Mouse (Mus musculus): ENCODE results near the gene Adamts12.

Gene Adamts12

DNA sequence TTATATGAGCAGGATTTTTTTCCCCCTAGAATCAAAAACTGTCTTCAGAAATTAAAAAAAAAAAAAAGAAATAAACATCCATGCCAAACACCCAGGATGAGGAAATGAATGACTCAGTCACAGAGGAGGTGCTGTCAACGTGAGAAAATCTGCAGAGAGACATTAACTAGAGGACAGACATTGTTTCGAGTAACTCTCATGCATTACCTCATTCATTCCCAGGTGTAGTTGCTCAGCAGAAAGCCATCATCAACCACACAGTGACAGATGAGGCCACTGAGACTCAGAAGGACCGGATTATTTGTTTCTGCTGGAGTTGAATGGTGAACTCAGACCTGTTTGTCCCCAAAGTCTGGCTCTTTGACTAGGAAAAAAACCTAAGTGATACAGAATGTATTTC, 81.0 kb downstream of the Adamts12 start:
- DNase-seq (ENCODE audit: low read depth in 2 of 2, low spot score in 2 of 2), result no peak

DNA sequence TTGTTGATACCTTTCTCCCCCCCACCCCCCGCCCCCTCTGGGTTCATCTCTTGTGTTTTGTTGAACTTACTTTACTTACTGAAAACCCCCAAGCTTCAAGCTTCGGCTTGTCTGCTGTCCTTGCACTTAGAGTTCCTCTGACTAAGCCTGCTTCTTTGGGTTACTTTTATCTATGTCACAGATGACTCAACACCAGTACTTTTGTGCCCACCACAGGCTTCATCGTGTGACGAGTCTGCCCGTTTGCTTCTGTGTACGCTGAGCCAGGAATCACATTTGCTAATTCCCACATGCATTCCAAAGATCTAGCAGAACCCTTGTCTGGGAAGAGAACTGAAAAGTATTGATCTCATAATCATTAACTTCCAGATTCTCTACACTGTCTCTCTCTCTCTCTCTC, 94.8 kb downstream of the Adamts12 start:
- DNase-seq (ENCODE audit: low read depth in 2 of 2, low spot score in 2 of 2), result no peak

- no peak for DNase-seq (ENCODE audit: low read depth in 2 of 2, low spot score in 2 of 2)
Observed at GRCm38 (mm10) chr15:11160759-11161158, 96.2 kb downstream of the Adamts12 start.

- DNase-seq (ENCODE audit: low read depth in 2 of 2, low spot score in 2 of 2), result no peak
Observed at GRCm38 (mm10) chr15:11165883-11166282, 101.3 kb downstream of the Adamts12 start.

DNA sequence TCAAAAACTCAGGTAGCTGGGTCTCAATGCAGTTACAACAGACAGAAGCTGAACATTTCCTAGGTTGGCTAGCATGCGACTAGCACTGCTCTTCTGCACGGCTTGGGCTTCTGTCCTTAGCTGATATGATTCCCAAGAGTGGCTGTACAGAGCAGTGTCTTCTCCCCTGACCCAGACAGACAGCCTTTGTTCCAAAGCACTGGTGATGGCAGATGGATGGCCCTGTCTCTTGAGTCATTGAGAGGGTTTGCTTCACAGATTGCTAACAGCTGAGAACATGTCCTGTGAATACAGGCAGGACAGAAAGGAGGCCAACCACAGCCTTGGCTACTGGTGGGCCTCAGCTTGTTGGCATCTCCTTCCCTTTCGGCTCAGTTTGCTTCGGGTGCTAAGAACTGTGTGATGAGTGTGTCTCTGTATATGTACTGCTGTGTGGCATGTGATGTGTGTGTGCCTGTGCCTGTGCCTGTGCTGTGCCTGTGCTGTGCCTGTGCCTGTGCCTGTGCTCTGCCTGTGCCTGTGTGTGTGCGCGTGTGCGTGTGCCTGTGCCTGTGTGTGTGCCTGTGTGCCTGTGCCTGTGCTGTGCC, 109.4 kb downstream of the Adamts12 start:
- no peak for DNase-seq (ENCODE audit: low read depth in 2 of 2, low spot score in 2 of 2)

DNA sequence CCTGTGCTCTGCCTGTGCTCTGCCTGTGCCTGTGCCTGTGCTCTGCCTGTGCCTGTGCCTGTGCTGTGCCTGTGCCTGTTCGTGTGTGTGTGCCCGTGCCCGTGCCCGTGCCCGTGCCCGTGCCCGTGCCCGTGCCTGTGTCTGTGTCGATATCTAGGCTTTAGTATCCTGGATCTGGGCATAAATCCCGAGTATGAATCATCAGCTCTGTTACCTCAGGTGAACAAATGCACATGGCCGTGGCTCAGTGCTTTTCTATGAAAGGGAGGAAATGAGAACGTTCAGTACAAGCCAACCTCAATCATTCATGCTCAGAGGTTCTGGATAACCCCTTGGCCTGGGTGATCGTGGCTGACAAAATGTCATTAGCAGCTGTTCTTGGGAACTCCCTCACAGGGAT, 110.3 kb downstream of the Adamts12 start:
- no peak for DNase-seq (ENCODE audit: low read depth in 2 of 2, low spot score in 2 of 2)

DNA sequence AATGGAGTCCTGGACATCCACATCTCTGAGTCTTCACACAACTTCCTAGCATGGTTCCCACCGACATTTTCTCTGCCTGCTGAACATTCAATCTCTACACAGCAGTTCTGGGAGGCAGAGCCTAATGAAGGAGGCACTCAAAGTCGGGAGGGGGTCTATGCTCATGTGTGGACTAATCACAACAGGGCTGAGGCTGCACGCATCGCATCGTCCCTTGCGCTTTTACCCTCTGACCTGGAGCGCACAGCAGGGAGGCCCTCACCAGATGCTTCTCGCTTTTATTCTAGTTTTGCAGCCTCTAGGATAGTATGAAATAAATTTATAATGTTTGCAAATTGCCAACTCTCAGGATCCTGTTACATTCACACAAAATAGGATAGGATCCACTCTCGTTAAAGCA, 112.9 kb downstream of the Adamts12 start:
- no peak for DNase-seq (ENCODE audit: low read depth in 2 of 2, low spot score in 2 of 2)

GRCm38 (mm10) chr15:11179751-11180169, 115.2 kb downstream of the Adamts12 start:
- DNase-seq (ENCODE audit: low read depth in 2 of 2, low spot score in 2 of 2), result no peak

DNA sequence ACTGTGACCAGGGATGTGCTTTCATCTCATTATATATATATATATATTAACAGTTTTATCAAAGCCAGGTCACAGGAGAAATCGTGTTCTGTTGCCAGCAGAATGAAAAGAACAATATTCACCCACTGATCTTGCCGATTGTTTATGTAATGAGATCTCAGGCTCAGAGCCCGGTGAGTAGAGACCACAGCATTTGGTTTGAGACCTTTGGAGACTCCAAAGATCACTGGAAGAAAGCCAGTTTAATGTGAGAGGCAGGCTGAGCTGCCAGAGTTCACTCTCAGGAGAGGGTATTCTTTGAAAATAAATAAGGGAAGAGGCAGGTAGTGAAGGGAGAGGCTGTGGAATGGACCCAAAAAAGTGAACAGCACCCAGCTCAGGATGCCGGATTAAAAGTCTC, 122.1 kb downstream of the Adamts12 start:
- no peak for DNase-seq (ENCODE audit: low read depth in 2 of 2, low spot score in 2 of 2)

DNA sequence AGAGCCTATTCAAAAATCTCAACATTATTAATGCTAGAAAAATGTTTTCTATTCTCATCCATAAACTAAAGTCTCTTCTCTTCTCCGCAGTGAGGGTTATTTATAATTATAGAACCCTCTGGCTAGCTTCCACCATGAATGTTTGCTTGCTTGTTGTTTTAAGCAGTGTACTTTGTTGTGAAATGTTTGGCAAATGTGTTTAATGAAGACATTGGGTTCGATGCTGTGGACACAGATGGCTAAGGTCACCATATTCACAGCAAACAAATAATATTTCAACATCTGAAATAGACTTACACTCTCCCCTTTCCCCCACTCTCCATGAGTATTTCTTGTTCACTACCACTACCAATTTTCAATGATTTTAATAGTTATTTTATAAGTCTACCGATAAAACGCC, 125.9 kb downstream of the Adamts12 start:
- DNase-seq (ENCODE audit: low read depth in 2 of 2, low spot score in 2 of 2), result no peak

DNA sequence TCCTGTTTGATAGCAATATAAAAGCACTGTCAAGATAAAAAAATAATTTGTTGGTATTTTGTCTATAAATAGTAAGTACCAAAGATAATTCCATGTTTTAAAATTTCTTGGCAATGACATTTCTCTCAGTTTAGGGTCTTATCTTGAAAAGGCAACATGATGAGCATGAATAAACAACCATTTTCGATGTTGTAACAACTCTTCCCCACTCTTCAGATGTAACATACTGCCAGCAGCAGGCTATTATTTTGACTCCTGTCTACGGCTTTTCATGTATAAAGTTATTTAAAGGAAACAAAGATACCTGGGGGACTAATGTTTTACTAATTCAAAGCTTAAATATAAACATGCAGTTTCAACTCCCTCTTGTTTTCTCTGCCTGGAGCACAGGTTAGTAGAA, 128.2 kb downstream of the Adamts12 start:
- DNase-seq (ENCODE audit: low read depth in 2 of 2, low spot score in 2 of 2), result no peak

- no peak for DNase-seq (ENCODE audit: low read depth in 2 of 2, low spot score in 2 of 2)
Observed at GRCm38 (mm10) chr15:11197051-11197450, 132.5 kb downstream of the Adamts12 start.

DNA sequence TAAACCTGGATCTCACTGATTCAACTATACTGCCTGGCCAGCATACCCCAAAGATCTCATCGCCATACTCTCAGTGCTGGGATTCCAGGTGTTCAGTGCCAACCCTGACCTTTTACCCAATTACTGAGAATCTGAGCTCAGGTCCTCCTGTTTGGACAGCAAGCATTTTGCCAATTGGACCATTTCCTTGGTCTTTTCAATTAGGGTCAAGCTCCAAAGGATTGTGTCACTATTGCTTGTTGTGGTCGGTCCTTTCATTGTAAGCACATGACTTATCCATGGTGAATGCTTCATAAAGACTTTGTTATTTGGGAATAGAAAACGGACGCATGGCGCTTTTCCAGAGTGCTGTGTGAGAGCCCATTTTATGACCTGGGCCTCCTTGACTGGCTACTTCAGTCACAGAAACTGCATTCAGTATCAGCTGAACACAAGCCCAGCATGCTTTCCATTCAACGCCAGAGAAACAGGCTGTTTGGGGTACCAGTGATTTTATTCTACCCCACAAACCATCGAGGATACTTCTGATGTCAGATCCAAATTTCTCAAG, 133.7 kb downstream of the Adamts12 start:
- DNase-seq (ENCODE audit: low read depth in 2 of 2, low spot score in 2 of 2), result no peak

- DNase-seq (ENCODE audit: low read depth in 2 of 2, low spot score in 2 of 2), result no peak
Observed at GRCm38 (mm10) chr15:11203084-11203483, 138.5 kb downstream of the Adamts12 start.

DNA sequence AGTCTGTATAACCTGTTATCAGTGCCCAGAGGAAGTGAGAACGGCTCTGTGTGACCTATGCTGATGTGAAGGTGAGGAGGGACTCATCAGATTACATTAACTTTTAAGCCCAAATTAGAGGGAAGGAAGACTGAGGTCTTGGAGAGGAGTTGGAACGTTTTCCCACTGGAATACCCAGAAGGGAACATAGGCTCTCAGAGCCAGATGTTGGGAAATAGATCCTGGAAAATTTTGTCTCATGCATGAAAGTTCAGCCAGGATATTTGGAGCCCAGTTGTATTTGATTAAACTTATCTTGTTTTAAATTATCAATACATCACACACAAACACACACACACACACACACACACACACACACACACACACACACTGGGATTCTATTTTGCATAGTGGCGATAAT, 140.3 kb downstream of the Adamts12 start:
- DNase-seq (ENCODE audit: low read depth in 2 of 2, low spot score in 2 of 2), result no peak

DNA sequence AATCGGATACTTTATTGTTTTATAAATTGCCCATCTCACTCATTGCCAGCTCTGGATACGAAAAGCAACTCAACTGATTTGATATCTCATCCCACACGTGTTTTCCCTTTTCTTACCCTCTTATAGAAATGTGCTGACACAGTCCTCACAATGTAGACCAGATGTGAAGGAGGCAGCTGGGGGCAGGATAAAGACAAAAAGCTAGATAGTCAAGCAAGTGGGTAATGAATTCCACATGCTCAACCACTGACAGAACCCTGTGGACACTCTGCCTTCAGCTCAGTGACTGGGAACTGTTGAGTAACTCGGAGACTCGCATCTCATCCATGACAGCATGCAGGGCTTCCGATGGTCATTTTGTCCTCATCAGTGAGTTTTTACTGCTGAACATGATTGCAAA, 146.4 kb downstream of the Adamts12 start:
- DNase-seq (ENCODE audit: low read depth in 2 of 2, low spot score in 2 of 2), result no peak

GRCm38 (mm10) chr15:11233906-11234632, 169.5 kb downstream of the Adamts12 start:
- DNase-seq (ENCODE audit: low read depth in 2 of 2, low spot score in 2 of 2), result no peak

DNA sequence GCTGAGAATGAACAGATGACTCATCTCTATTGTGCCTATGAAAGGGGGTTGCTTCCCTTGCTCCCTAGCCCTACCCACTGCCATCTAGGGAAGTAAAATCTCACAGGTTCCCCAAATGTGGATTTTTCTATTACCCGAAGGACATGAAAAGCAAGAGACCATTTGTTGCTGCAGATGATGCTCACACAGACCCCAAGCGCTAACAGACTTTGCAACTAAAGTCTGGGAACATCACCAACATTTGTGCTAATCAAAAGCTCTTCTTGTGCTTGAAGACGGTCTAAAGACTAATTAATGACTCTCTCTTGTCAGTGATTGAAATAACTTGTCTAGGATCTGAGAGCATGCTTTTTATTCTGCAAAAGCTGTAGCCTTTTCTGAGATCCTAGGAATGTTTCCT, 175.8 kb downstream of the Adamts12 start:
- DNase-seq (ENCODE audit: low read depth in 2 of 2, low spot score in 2 of 2), result no peak

DNA sequence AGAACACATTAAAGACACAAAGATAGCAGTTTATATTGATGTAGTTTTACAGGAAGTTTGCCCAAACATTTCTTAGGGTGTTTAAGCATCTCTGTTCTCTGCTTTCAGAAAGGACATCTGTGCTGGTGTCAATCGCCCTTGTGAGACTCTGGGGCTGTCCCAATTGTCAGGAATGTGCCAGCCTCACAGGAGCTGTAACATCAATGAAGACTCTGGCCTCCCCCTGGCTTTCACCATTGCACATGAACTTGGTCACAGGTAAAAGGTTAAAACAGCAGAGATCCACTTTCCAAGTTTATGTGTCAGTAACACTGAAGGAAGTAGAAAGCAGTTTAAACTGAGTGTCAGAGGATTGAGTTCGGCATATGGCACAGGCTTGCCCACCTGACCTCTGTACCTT, 176.7 kb downstream of the Adamts12 start:
- DNase-seq (ENCODE audit: low read depth in 2 of 2, low spot score in 2 of 2), result no peak

GRCm38 (mm10) chr15:11246402-11246801, 181.8 kb downstream of the Adamts12 start:
- no peak for DNase-seq (ENCODE audit: low read depth in 2 of 2, low spot score in 2 of 2)

DNA sequence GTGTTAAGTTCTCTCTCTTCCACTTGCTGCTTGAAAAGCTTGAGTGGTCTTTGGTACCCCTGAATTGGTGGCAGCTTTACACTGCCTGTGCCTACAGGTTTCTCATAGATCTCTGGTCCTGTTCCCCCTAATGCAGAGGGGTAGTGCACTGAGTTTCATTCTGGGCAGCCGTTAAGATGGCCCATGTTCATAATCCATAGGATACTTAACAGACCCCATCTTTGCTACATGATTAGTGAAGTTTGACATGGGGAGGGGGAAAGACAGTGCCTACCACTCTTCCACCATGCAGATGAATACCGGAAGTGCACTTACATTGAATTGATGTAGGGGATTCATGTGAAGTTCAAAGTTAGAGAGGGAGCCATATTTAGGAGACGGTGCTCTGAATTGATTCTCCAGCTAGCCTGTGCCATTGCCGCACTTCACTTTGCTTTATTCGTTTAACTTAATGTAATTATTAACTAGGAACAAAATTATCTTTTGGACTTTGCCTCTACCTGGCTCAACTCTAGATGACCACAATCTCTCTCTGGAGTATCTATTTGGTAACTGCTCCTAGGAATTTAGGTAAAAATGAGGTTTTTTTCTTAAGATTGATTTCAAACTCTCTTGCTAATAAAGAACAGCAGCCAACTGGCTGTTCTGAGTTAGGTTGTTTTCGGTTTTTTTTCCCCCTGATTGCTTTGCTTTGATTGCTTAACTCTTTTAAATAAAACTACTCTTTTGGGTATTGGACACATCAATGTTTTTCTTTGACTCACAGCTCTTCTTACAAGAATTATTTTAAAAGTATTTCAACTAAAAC, 214.9 kb downstream of the Adamts12 start:
- DNase-seq (ENCODE audit: low read depth in 2 of 2, low spot score in 2 of 2), result no peak

DNA sequence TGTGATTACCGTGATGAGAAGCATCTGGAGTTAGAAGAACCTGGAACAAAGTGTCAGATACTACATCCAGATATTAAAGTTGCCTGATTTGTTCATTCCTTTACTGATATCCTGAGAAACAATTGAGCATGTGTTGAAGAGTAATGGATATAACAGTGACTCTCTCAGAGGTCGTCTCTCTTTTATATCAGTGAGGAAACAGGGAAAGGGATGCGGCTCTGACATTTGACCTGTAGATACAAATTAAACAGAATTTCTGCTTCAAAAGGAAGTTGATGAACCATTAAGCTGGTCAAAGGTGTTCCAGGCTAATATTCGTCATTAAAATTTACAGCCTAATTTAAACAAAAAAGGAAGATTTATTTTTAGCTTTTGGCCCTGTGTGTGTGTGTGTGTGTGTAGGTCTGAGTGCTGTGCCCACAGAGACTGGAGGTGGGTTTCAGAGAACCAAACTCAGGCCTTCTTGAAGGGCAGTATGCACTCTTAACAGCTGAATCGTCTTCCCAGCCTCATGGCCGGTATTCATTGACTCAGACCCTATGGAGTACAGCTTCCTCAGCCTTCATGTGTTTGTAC, 216.2 kb downstream of the Adamts12 start:
- DNase-seq (ENCODE audit: low read depth in 2 of 2, low spot score in 2 of 2), result no peak
